Mouse (Mus musculus) layer of hippocampus, adult 2 months (tissue): ENCODE data around the gene Npepps. TPM values are rescaled to one million over a fixed set of nuclear protein-coding genes. Genes with fewer than 3 reads are reported as not detected.
A peak's percentile ranks its signal among the peaks of the same experiment; 100 is the strongest.

ENCODE experiments used
- DNase-seq, 2 experiments: peaks; one replicate each; pipeline ENCODE4 v3.0.0; 2022; ENCODE audit warnings: low spot score in 2 of 2
- H3K27ac ChIP-seq: fragments of 200-600 bp; 2 replicates; pipeline ENCODE4 v1.8.1; 2022
- H3K4me3 ChIP-seq: fragments of 200-600 bp; 2 replicates; pipeline ENCODE4 v1.8.1; 2022; ENCODE audit warnings: mild to moderate bottlenecking
- CTCF ChIP-seq: fragments of 200-600 bp; conservative IDR thresholded peaks from 2 replicates; pipeline ENCODE4 v1.8.1; 2022; ENCODE audit warnings: antibody characterized with exemption, mild to moderate bottlenecking, moderate library complexity
- total RNA-seq, 2 experiments: library from RNA; stranded (reverse); gene quantifications; 2 replicates each; pipeline ENCODE4 v1.2.3; 2021

Npepps gene
- total RNA-seq, 2 experiments from 2014 or later, result 142 to 151 TPM

GRCm38 (mm10) chr11:97309911-97310571, 29.6 kb upstream of the Npepps start:
- Histone ChIP-seq H3K4me3 (peak overlapping the region; percentile 57), H3K27ac (peak overlapping the region; percentile 85)
- TF ChIP-seq CTCF, result peak; percentile 83
- DNase-seq, result peak; percentile 74 to 79

- DNase-seq, result peak; percentile 30 to 41
- Histone ChIP-seq H3K4me3 (peak overlapping the region; percentile 57), H3K27ac (peak overlapping the region; percentile 85)
- no peak for TF ChIP-seq CTCF
Measured at GRCm38 (mm10) chr11:97309451-97309836, 29.0 kb upstream of the Npepps start.

- Histone ChIP-seq H3K4me3 (peak overlapping the region; percentile 57), H3K27ac (peak overlapping the region; percentile 85)
- DNase-seq, result no peak
- TF ChIP-seq CTCF, result no peak
Measured at GRCm38 (mm10) chr11:97308806-97309450, 28.5 kb upstream of the Npepps start.

- no peak overlapping the region for H3K27ac ChIP-seq
- H3K4me3 ChIP-seq, result no peak overlapping the region
- no peak for DNase-seq
- TF ChIP-seq CTCF, result no peak
Measured at GRCm38 (mm10) chr11:97307294-97308069, 27.0 kb upstream of the Npepps start.

- Histone ChIP-seq H3K4me3 (no peak overlapping the region), H3K27ac (no peak overlapping the region)
- TF ChIP-seq CTCF, result no peak
- no peak for DNase-seq
Measured at GRCm38 (mm10) chr11:97304631-97305030, 24.2 kb upstream of the Npepps start.

- no peak overlapping the region for H3K4me3 ChIP-seq
- peak; percentile 17; the same call in 1 of the 2 replicates for TF ChIP-seq CTCF
- H3K27ac ChIP-seq, result peak overlapping the region; percentile 73
- peak; percentile 46 to 65 for DNase-seq
Measured at GRCm38 (mm10) chr11:97302231-97302781, 21.9 kb upstream of the Npepps start.

GRCm38 (mm10) chr11:97301406-97301805, 21.0 kb upstream of the Npepps start:
- no peak for TF ChIP-seq CTCF
- no peak for DNase-seq
- Histone ChIP-seq H3K4me3 (no peak overlapping the region), H3K27ac (peak overlapping the region; percentile 73; the same call in 1 of the 2 replicates)

- no peak for DNase-seq
- Histone ChIP-seq H3K27ac (no peak overlapping the region), H3K4me3 (no peak overlapping the region)
- TF ChIP-seq CTCF, result no peak
Measured at GRCm38 (mm10) chr11:97299939-97300338, 19.5 kb upstream of the Npepps start.

- DNase-seq, result no peak
- Histone ChIP-seq H3K4me3 (no peak overlapping the region), H3K27ac (no peak overlapping the region)
- no peak for TF ChIP-seq CTCF
Measured at GRCm38 (mm10) chr11:97296542-97296941, 16.1 kb upstream of the Npepps start.

GRCm38 (mm10) chr11:97292731-97293130, 12.3 kb upstream of the Npepps start:
- H3K4me3 ChIP-seq, result no peak overlapping the region
- H3K27ac ChIP-seq, result no peak overlapping the region
- no peak for DNase-seq
- TF ChIP-seq CTCF, result no peak

- peak; percentile 61 to 72 for DNase-seq
- Histone ChIP-seq H3K4me3 (no peak overlapping the region), H3K27ac (peak overlapping the region; percentile 91)
- TF ChIP-seq CTCF, result no peak
Measured at GRCm38 (mm10) chr11:97289276-97290230, 9.1 kb upstream of the Npepps start.

- no peak overlapping the region for H3K4me3 ChIP-seq
- H3K27ac ChIP-seq, result no peak overlapping the region
- no peak for DNase-seq
- TF ChIP-seq CTCF, result no peak
Measured at GRCm38 (mm10) chr11:97287643-97288042, 7.2 kb upstream of the Npepps start.
